Mouse (Mus musculus) heart, postnatal 25 days (tissue): ENCODE data around the gene Rassf8. TPM values are rescaled to one million over a fixed set of nuclear protein-coding genes. Genes with fewer than 3 reads are reported as not detected.

ENCODE experiments used
- DNase-seq: peaks from one replicate; pipeline ENCODE4 v3.0.0; 2022; ENCODE audit warnings: low spot score
- intact Hi-C: fragments of 180-260 bp; cut with DNase I; formaldehyde crosslinking; loops from one replicate; pipeline ENCODE4 v1.15.1; 2025
- total RNA-seq, 2 experiments: library from RNA; stranded (reverse); gene quantifications; 2 replicates each; pipeline ENCODE4 v1.2.3; 2021

Gene Rassf8
- total RNA-seq, 2 experiments from 2014 or later, result 56.4 to 56.8 TPM

DNA sequence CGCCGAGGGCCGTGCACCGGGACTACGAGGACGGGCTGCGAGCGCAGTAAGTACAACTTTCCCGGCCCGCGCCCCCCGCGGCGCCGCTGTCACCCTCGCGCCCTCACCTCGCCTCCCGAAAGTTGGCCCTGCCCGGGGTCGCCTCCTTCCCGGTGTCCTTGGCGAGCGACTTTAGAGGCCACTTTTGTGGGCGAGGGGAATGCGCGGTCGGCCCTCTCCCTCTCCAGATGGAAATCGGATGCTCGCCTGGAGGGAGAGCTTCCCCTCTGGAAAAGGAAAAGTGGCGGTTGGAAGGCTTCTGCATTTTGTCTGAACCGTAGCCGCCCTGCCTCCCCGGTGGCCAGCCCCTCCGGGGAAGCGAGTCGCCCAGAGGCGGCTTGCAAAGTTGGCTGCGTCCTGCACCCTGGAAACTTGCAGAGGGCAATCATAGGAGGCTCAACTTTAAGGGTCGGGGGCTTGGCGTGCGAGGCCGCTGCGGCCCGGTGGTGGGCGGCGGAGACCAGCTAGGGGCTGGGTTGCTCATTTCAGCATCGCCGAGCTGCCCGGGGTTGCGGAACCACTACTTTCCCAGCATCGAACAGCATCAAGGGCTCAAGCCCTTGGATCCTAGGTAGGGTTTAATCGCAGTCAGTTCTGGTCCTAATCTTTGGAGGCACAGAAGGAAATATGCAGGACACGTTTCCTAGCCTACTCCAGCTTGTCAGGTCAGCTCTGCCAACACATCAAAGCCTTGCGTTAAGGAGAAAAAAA, 548 bp downstream of the Rassf8 start:
- intact Hi-C loops, result loop anchor here (2.0 to 10.0 kb wide), 3 partner anchors 46 to 492 kb away; partner anchors contain the start of genes Bhlhe41 and Kras
- peak; percentile 35 for DNase-seq

DNA sequence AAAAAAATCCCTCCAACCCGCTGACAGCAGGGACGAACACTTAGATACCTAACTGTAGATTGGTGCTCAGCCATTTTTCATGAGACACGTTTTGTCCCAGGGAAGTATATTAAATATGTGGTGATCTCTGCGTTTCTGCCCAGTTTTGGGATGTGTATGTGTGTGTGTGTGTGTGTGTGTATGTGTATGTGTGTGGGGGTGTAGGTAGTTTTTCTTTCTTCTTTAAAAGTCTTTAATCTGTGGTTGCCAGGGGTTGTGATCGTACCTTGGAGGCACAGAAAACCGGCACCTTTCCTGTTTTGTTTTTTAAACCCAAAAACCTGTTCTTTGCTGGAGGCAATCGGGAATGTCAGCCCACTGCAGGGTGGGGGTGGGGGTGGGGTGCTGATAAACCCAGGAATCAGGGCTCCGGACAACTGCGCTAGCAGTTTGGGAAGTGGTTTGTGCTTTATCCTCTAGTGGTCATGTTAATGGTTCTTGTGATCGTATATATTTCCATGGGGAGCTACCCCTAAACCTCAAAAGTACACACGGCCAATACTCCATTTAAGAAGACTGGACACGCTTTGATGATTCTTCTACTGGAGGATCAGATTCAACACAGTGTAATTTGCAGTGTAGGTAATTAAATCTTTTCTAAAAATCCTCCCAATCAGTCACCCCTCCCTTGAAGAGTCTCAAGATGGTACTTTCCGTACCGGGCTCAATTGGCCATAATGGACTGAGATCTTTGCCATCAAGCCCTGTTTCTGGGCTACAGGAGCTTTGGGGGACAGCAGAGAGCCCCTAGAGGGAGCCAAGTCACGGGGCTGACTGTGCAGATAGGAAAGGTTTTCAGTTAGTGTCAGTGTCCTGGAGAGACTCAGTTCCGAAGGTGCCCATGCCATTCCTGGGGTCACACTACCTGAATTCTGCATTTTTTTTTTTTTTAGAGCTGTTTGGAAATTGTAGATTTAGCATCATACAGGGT, 1.4 kb downstream of the Rassf8 start:
- DNase-seq, result no peak
- intact Hi-C loops, result loop anchor here (2.0 to 10.0 kb wide), 3 partner anchors 45 to 493 kb away; partner anchors contain the start of genes Bhlhe41 and Kras

DNA sequence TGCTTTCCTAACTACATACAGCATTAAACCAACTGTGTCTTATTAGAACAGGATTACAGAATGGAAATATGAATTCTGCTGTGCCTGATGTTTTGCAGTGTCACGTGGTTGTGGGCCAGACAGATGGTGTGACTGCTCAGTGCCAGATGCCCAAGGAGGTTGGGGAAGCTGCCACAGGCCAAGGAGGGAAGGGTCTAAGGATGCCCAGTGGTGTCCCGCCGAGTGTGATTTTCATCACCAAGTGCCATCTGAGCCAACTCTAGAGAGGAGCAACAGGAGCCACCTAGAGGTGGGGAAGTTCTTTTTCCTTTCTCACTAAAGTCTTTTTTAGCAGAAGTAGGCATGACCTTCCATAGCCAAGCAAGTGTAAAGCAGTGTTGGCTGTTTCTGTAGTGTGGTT, 3.8 kb downstream of the Rassf8 start:
- intact Hi-C loops, result no loop called here
- no peak for DNase-seq

DNA sequence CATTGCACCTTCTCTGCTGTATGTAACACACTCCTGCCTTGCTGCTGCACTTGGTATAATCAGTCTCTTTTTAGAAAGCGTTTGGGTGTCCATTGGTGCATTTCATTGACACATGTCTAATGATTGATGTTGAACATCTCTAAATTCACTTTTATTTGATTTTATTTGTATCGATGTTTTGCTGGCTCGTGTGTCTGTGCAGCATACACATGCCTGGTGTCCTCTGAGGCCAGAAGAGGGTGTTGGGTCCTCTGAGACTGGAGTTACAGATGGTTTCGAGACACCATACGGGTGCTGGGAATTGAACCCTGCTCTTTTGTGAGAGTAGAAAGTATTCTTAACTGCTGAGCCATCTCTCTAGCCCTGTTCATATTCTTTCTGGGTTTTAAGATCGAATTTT, 6.7 kb downstream of the Rassf8 start:
- intact Hi-C loops, result no loop called here
- DNase-seq, result no peak

DNA sequence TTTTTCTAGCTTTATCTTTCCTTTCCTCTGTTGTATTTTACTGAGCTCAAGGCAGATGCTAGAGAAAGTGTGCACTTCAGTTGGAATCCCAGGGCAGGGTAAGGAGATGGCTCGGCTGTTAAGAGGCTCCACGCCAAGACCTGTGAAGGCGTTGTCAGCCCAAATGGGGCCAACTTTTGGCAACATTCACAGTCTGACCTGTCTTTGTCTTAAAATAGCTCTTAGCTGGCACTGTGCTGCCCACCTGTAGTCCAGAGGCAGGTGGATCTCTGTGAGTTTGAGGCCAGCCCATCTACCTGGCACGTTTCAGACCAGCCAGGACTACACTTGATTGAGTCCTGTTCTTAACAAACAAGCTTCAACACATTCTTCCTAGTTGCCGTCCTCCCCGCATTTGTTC, 7.9 kb downstream of the Rassf8 start:
- intact Hi-C loops, result no loop called here
- DNase-seq, result no peak

DNA sequence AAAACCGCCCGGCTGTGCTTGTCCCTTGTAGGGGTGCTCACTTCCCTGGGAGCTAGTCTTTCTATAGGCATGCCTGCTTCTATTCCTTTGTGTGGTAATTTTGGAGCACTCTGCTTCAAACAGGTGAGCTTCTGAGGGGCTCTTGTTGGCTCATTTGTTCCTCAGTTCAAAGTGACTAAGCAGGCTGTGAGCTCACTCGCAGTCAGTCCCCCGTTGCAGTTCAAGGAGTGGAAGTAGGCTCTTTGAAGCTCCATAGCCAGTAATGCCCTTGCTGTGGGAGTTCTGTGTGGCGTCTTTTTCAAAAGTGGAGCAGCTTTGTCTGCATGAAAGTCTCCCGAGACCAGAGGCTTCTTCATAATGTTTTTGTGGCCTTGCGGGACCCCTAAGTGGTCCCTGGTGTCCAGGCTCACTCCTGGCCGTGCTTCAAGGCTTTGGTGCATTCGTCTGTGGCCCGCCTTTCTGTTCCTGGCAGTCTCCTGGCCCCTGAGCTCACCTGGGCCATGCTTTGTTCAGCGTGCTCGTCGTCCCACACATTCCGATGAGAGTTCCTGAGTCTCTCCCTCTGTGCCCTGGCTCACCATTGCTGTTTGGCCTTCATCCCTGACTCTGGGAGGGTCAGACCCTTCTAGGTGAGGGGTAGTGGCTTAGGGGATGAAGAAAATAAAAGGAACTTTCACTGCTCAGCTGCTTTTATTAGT, 9.5 kb downstream of the Rassf8 start:
- DNase-seq, result no peak
- intact Hi-C loops, result no loop called here

DNA sequence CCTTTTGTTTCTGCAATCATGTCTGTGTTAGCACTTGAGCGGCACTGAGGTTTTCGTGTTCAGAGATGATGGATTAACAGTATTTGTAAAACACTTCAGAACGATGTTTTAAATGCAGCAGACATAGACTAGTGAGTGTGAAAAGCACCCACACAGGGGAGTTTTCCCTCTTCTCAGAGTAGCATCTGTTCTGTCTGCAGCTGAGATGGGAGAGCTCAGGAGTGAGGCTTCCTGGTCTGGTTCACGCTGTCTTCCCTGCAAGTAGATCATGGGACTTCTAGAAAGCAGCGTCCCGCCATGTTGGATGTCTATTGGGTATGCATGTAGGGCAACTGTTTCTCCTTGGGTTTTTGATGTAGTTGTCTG, 10.1 kb downstream of the Rassf8 start:
- no peak for DNase-seq
- intact Hi-C loops, result no loop called here

DNA sequence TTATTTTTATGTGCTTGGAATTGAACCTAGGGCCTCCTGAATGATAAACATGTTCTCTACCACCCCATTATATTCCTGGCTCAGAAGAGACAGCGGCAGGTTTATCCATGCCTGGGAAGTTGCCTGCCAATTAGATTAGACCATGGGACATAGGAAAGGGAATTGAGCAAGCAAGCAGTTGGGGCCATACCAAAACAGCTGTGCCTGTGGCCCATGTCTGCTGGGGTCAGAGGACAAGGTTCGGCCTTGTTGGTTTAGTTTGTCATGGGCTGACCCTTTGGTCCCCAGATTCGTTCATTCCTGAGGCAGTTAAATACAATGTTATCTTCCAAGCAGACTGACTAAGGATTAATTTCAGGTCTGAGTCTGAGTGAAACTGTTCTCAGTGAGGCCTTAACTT, 10.8 kb downstream of the Rassf8 start:
- intact Hi-C loops, result no loop called here
- no peak for DNase-seq

DNA sequence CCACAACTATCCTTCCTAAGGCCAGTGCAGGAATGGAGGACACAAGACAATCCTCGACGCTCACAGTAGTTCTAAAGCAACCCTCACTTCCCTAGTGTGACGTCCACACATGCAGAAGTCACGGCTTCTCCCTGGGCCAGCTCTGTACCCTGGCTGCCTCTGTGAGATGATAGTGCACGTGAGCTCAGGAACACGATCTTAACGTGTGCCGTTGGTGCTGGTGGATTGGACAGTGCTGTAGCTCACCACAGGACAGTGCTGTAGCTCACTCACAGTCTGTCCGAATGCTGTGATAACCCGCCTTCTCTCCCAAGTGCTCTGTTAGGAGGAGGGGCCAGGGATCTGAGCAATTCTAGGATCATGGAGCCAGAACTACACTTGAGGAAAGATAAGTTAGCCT, 12.1 kb downstream of the Rassf8 start:
- intact Hi-C loops, result no loop called here
- DNase-seq, result no peak

DNA sequence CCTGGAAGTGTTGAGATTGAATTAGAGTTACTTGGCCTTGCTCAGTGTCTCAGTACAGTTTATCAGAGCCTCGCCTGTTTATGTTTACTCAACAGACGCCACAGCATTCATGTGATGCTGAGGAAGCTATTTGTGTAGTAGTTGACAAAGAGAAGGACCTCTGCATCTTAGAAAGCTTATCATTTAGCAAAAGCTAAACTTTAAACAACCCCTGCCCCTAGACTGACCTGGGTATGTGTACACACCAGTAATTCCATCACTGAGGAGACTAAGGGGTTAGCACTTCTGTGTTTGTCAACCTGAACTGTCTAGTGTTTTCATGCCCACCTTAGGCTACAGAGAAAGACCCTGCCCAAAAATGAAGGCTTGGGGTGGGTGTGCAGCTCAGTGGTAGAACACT, 12.9 kb downstream of the Rassf8 start:
- no peak for DNase-seq
- intact Hi-C loops, result no loop called here

DNA sequence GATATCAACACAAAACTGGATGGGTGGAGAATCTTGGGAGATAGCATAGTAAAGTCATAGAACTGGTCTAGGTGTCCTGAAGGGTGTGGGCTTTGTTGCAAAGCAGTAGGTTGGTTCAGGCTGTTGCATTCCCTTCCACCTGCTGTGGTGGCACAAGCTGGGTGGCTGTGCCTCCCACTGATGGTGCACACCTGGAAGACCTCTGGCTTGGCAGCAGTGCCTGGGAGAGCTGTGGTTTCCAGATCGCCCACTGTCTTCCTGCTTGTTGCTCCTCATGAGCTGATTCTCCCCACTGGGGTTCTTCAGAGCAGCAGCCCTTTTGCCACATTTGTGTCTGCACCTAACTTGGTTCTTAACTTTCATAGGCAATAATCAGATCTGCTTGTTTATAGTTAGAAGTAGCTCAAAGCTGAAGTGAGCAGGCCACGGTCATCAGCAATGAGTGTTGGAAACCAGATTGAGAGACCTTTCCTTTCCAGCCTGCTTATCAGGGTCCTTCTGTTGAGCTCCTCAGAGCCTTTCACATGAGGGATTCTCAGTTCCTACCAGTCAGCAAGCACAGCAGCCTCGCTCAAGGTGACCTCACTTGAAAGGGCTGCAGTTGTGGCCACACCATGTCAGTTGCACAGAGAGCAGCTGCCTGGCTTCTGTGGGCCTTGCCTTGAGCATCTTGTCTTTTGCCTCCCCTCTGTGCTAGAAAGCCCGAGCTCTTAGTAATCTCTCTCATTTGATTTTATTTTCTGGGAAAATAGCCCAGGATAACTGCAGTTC, 13.9 kb downstream of the Rassf8 start:
- intact Hi-C loops, result no loop called here
- no peak for DNase-seq

DNA sequence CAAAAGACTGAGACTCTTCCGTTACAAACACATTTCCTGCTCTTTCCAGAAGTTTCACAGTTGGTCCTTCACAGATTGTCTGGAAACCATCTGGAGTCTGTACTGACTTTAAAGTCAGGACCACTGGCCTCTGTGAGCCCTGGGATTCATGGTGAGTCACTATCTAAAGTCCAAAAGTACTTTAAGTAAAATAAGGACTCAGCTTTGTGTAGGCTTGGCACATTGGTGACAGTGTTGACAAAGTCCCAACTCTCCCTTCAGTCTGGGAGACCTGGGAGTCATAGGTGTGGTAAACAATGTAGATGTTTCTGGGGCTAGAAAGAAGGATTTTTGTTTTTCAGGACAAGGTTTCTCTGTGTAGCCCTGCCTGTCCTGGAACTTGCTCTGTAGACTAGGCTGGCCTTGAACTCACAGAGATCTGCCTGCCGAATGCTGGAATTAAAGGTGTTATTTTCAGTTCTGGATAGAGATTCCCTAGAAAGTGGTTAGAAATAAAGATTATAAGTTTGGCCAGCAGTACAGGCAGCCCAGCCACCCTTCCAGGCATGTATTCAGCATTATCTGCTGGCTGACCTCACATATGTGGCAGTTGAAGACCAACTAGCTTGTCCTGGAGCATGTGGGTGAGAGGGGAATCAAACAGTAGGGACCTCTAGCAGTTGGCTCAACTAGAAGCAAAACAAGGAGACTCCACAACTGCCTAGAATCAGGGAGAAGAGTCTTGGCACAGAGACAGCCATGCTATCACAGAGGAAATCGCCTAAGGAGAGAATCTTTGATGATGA, 14.8 kb downstream of the Rassf8 start:
- no peak for DNase-seq

DNA sequence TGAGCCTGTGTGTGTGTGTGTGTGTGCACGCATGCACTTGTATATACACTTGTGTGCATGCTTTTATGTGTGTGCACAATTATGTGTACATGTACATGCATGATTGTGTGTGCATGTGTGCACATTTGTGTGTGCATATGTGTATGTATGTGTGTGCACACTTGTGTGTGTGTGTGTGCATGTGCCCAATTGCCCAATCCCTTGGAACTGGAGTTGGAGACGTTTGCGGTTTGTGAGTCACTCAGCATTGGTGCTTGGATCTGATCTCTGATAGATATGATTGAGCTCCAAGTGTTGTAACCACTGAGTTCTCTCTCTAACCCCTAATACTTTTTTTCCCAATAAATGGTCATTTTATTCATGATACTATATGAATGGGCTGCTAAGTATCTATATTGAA, 15.5 kb downstream of the Rassf8 start:
- DNase-seq, result no peak
- intact Hi-C loops, result no loop called here

More for the DNA sequence above, 14.8 kb downstream of the Rassf8 start:
- intact Hi-C loops, result no loop called here

DNA sequence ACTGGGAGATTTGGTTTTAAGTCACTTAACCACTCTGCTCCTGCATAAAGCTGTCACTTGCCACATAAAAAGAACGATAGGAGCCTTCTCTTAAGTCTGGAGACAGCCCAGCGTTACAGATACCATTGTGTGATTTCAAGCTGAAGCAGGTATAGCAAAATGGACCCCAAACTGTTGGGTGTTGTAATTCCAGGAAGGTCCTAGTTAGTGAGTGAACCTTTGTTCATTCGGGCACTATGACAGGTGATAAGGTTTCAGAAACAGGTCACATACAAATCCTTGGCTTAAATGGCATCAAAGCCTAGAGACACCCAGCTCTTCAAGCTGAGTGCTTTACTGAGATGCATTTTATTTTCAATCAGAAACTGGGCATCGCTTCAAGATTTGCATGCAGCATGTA, 16.5 kb downstream of the Rassf8 start:
- intact Hi-C loops, result no loop called here

DNA sequence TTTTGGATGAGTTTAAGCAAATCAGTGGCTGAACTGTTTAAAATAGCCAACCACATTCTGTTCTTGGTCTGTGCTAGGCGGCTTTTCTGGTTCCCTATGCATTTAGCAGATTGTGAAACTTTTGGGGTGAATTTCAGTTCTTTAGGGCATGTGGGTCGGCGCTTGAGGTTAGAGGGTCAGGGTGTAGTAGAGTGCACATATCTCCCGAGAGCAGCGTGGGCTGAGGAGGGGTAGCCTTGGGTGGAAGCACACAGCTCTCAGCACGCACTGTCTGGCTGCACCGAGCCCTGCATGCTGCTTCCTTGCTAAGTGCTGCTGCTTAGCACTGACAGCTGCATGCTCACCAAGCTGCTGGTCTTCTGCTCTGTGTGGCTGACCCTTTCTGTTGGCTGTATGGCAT, 18.5 kb downstream of the Rassf8 start:
- no peak for DNase-seq
- intact Hi-C loops, result no loop called here

More for the DNA sequence above, 16.5 kb downstream of the Rassf8 start:
- no peak for DNase-seq

DNA sequence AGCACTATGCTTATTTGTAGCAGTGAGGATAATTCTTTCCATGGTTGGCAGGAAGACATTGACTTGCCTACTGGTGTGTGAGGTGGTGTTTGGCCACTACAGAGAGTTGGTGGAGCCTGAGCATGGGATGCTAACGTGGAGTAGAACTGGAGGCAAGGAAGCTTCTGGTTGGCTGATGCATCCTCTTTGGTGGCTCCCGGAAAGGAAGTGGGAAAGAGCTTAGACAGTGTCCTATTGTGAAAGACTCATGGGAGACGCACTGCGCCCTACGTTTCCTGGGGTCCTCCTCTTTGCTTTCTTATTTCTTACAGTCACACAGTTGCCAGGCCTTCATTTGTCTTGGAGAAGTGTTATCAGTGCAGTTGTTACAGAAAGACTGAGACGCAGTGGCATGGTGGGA, 20.4 kb downstream of the Rassf8 start:
- no peak for DNase-seq
- intact Hi-C loops, result no loop called here

DNA sequence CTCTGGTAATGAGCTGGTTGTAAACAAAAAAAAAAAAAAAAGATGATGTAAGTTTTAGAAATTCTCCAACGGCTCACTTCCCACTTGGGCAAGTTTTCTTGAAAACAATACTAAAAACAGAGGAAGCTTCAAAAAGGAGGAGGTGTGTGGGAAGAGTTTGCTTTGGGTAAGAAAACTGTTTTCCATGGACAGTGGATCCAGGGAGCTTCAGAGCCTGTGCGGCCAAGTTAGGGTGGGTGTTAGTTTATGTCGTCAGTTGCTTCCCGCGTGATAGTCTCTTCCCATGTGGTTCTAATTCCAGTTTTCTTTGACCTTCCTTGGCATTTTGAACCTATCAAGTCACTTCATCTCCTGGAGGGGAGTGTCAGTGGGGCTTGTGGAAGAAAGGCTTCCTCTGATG, 21.1 kb downstream of the Rassf8 start:
- intact Hi-C loops, result no loop called here
- no peak for DNase-seq

DNA sequence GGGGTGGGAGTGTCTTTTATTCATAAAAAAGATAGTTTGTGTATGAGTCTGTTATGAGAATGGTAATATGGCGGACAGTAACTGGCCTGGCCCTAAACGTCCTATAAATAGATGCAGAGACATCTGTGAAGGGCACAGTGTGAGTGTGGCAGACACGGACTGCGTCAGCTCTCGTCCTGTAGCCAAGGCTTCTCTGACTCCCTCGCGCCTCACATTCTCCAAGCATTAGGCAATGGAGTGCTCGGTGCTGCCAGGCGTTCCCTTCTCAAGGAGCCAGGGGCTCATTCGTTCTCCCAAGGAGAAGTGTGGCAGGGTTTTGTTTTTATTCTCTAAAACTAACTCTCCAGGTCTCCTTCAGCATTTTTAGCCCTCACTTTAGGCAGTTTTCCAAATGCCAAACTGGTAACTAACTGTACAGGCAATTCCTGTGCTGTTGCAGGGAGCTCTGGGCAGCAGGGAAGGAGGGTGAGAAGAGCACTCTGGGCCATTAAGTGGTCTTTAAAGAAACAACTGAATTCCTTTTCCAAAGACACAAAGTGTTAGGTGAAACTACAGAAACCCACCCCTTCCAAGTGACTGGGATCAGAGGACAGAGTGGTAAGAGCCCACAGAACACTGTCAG, 22.2 kb downstream of the Rassf8 start:
- intact Hi-C loops, result no loop called here

DNA sequence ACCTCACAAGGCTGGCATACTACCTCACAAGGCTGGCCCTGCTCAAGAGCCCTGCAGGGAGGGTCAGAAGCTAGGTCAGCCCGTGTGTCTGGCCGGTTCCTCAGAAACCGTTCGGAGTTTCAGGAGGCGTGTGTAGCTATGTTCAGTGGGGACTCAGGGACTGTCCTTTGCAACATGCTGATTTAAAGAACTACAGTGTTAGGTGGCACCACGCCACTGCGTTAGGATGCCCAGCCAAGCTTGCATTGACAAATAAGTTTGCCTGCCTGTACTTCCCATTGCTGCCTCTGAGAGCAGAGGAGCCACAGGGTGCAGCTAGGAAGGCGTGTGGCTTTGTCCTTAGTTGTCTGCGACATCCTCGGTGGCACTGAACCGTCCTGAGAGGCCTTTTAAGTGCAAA, 23.3 kb downstream of the Rassf8 start:
- intact Hi-C loops, result no loop called here
- no peak for DNase-seq

More for the DNA sequence above, 22.2 kb downstream of the Rassf8 start:
- peak; percentile 58 for DNase-seq
